Mouse (Mus musculus) heart, adult 2 months (tissue): ENCODE measurements around the gene Tspan12.

Source experiments
- CTCF ChIP-seq: fragments of 200-600 bp; IDR thresholded peaks from 2 replicates; pipeline ENCODE4 v1.8.1; 2022; ENCODE audit warnings: antibody characterized with exemption, mild to moderate bottlenecking, moderate library complexity
- EP300 ChIP-seq: fragments of 200-500 bp; IDR thresholded peaks from 2 replicates; pipeline ENCODE4 v1.6.1; 2011; ENCODE audit warnings: low read depth, low read length, control low read depth; ENCODE audit not compliant: insufficient read depth
- POLR2A ChIP-seq: fragments of 200-500 bp; IDR thresholded peaks from 2 replicates; pipeline ENCODE4 v1.6.1; 2011; ENCODE audit warnings: mild to moderate bottlenecking, low read depth, low read length, control low read depth; ENCODE audit not compliant: insufficient read depth

GRCm38 (mm10) chr6:21767787-21768221 is 84.5 kb downstream of the Tspan12 start:
- TF ChIP-seq POLR2A (no peak), CTCF (no peak), EP300 (no peak)
